ENCODE assay signal across 9 mouse cellular contexts in genomic region chr15:102921053-102922011, GRCm38 (mm10). TPM values are rescaled to one million over a fixed set of nuclear protein-coding genes. Genes with fewer than 3 reads are reported as not detected.
DNase-seq lines count a peak whose midpoint lies in the region; ATAC-seq and TF ChIP-seq lines count a peak whose summit lies in the region.
"Had no signal": no experiment of that assay in that cellular context is flagged by ENCODE, and none has a peak within 500 bp of the region (broad histone marks: within the 10 kb centered on the region; RNA-seq: fewer than 3 reads in every experiment).

Hoxc13 (plus strand) TSS chr15:102921103.

- no peaks in the 10 kb centered on the region for H3K36me3 ChIP-seq in lung, embryonic 16.5 days (ENCODE audit: control insufficient read depth, insufficient read depth, low read length)
- no peaks in the 10 kb centered on the region for H3K36me3 ChIP-seq in embryonic facial prominence, embryonic 15.5 days
- H3K36me3 ChIP-seq in limb, embryonic 10.5 days, result no peaks in the 10 kb centered on the region
- no peaks in the 10 kb centered on the region for H3K36me3 ChIP-seq in small intestine, adult 2 months (ENCODE audit: control insufficient read depth, insufficient read depth, low read length)

- no peak within 1 kb of the TSS for H3K9ac ChIP-seq in lung, embryonic 16.5 days (ENCODE audit: low read length)
- no peak within 1 kb of the TSS for H3K9ac ChIP-seq in embryonic facial prominence, embryonic 15.5 days

- peaks cover 95% of the 10 kb centered on the region for H3K27me3 ChIP-seq in lung, embryonic 16.5 days (ENCODE audit: control insufficient read depth, insufficient read depth, low read depth, low read length)
- peaks cover 94% of the 10 kb centered on the region for H3K27me3 ChIP-seq in embryonic facial prominence, embryonic 15.5 days
- peaks cover 100% of the 10 kb centered on the region for H3K27me3 ChIP-seq in limb, embryonic 10.5 days (ENCODE audit: low read depth, poor library complexity, severe bottlenecking)
- peaks cover 73% of the 10 kb centered on the region for H3K27me3 ChIP-seq in small intestine, adult 2 months (ENCODE audit: control insufficient read depth, insufficient read depth, low read length)

- no peak for TF ChIP-seq POLR2A in lung, adult 2 months (IDR thresholded peaks at IDR 0.05; ENCODE audit: borderline replicate concordance, extremely low read depth, low read depth, low read length)
- TF ChIP-seq POLR2A in small intestine, adult 2 months (IDR thresholded peaks at IDR 0.05; ENCODE audit: low read depth, low read length), result no peak

- no peak for TF ChIP-seq CTCF in lung, adult 2 months (IDR thresholded peaks at IDR 0.05; ENCODE audit: insufficient read depth, low read length)
- no peak for TF ChIP-seq CTCF in small intestine, adult 2 months (IDR thresholded peaks at IDR 0.05; ENCODE audit: extremely low read depth, insufficient read length, insufficient replicate concordance, low read depth, low read length)

- no peak for DNase-seq in lung, adult 2 months
- DNase-seq in limb, embryonic 10.5 days (ENCODE audit: low spot score), result peak; percentile 72
- DNase-seq in frontal cortex, postnatal 36 days (ENCODE audit: low spot score in 2 of 2), result no peak
- no peak for DNase-seq in layer of hippocampus, adult 9-10 months (ENCODE audit: low spot score)
- DNase-seq in left cerebral cortex, postnatal 4 days, result no peak

- no peaks in the 10 kb centered on the region for H3K9me3 ChIP-seq in lung, embryonic 16.5 days (ENCODE audit: control insufficient read depth, low read length)
- H3K9me3 ChIP-seq in embryonic facial prominence, embryonic 15.5 days (replicated peaks), result no peaks in the 10 kb centered on the region
- H3K9me3 ChIP-seq in limb, embryonic 10.5 days (replicated peaks), result no peaks in the 10 kb centered on the region

- peak within 1 kb of the TSS; percentile 34 for H3K4me2 ChIP-seq in lung, embryonic 16.5 days (ENCODE audit: low read depth, low read length)
- peak within 1 kb of the TSS; percentile 44 for H3K4me2 ChIP-seq in embryonic facial prominence, embryonic 15.5 days (replicated peaks)

- peak; percentile 48 for ATAC-seq in lung, embryonic 16.5 days (ENCODE audit: low read depth)
- ATAC-seq in embryonic facial prominence, embryonic 15.5 days (ENCODE audit: insufficient number of reproducible peaks, low FRiP score, low TSS enrichment, low read depth), result peak; percentile 39; the same call in 1 of the 2 replicates

- peak within 1 kb of the TSS; percentile 7; the same call in 1 of the 2 replicates for H3K4me3 ChIP-seq in lung, embryonic 16.5 days (ENCODE audit: low read length)
- H3K4me3 ChIP-seq in lung, adult 2 months (replicated peaks; ENCODE audit: extremely low read depth, low read depth, low read length), result no peak within 1 kb of the TSS
- H3K4me3 ChIP-seq in embryonic facial prominence, embryonic 15.5 days (replicated peaks), result peak within 1 kb of the TSS; percentile 37
- peak within 1 kb of the TSS; percentile 41 for H3K4me3 ChIP-seq in limb, embryonic 10.5 days
- H3K4me3 ChIP-seq in small intestine, adult 2 months (ENCODE audit: low read depth, low read length), result peak within 1 kb of the TSS; percentile 16; the same call in 1 of the 2 replicates

- no peak within 1 kb of the TSS for H3K27ac ChIP-seq in lung, embryonic 16.5 days (ENCODE audit: low read length)
- no peak within 1 kb of the TSS for H3K27ac ChIP-seq in embryonic facial prominence, embryonic 15.5 days (replicated peaks)
- peak within 1 kb of the TSS; percentile 66 for H3K27ac ChIP-seq in limb, embryonic 10.5 days
- no peak within 1 kb of the TSS for H3K27ac ChIP-seq in small intestine, adult 2 months (ENCODE audit: insufficient read depth, low read depth, low read length)

- intact Hi-C loops in left cerebral cortex, postnatal 4 days (cut with DNase I), result no loop called here

- under 1% methylated on average over 70 of the region's 88 CpGs for WGBS in lung, embryonic 16.5 days
- 2% methylated on average over 86 of the region's 88 CpGs for WGBS in lung, adult 2 months
- WGBS in embryonic facial prominence, embryonic 15.5 days, result under 1% methylated on average over 54 of the region's 88 CpGs
- under 1% methylated on average over 87 of the region's 88 CpGs for WGBS in limb, embryonic 10.5 days
- WGBS in small intestine, adult 2 months, result 5% methylated on average over 86 of the region's 88 CpGs

- H3K4me1 ChIP-seq in lung, embryonic 16.5 days (replicated peaks; ENCODE audit: control insufficient read depth, insufficient read depth, low read length), result 0 out of 2 replicates have a peak, but pooled peaks cover 3% of the 10 kb centered on the region
- no peaks in the 10 kb centered on the region for H3K4me1 ChIP-seq in lung, adult 2 months (ENCODE audit: control insufficient read depth, insufficient read depth, low read length)
- H3K4me1 ChIP-seq in embryonic facial prominence, embryonic 15.5 days, result peaks cover 16% of the 10 kb centered on the region
- H3K4me1 ChIP-seq in limb, embryonic 10.5 days, result peaks cover 17% of the 10 kb centered on the region
- peaks cover 2% of the 10 kb centered on the region; the same call in 1 of the 2 replicates for H3K4me1 ChIP-seq in small intestine, adult 2 months (ENCODE audit: control insufficient read depth, insufficient read depth, insufficient read length, low read length)

RNA-seq across cellular contexts. Expression of gene Hoxc13, which starts in this region (rescaled TPM):
- not detected in 2 replicates for polyA plus RNA-seq in lung, embryonic 16.5 days (2015; fragmentation: Nextera tagmentation; extraction: Ambion mirVana)
- polyA plus RNA-seq in lung, adult 2 months (2012; rRNA removed), result not detected in 2 replicates
- 4.0 and 5.2 TPM in 2 replicates for polyA plus RNA-seq in embryonic facial prominence, embryonic 15.5 days (2015; fragmentation: Nextera tagmentation; extraction: Ambion mirVana)
- 0.51 and 1.2 TPM in 2 replicates for polyA plus RNA-seq in limb, embryonic 10.5 days (2016; fragmentation: Nextera tagmentation; extraction: Ambion mirVana)
- polyA plus RNA-seq in small intestine, adult 2 months (2012; rRNA removed), result not detected in 2 replicates
- not detected for total RNA-seq in left cerebral cortex, postnatal 4 days (2021)
- polyA plus RNA-seq: cortical plate, adult 2 months had no signal

Comparison
In these comparisons a context has a peak if more than half of its experiments do, and no peak if none do; other contexts are left out.
1. Peak in ATAC-seq, H3K4me3 ChIP-seq and H3K4me2 ChIP-seq in lung, embryonic 16.5 days; RNA of the gene not detected or under 1 TPM.